Mouse (Mus musculus): ENCODE results near the gene Tox3.

Gene Tox3

DNA sequence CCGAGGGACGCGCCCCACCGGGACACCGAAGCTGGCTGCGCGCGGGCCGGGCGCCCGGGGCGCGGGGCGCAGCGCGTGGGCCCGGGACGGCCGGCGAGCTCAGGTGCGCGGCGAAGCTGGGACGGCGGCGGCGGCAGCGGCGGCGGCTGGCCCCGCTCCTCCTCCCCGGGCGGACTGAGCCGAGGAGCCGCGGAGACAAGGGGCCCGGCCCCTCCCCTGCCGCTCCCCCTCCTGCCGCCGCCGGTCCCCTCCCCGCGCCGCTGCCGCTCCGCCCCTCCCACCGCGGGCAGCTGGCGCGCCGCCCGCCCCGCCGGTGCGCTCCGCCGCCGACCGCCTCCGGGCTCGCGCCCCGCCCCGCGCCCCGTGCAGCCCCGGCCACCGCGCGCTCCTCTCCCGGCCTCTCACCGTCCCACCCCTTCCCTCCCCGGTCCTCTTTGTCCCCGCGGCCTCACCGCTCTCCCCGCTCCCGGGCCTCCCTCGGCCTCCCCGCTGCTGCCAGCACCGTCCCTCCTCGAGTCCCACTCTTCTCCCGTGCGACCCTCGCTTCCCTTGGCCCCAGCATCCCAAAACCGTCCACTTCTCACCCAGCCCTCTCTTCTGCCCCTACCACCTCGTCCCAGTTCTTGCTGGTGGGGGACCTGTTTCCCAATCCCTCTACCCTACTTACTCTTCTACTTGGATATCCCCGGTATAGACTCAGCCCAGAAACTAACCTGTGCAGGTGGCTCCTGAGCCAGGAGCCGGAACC, at the start of gene Tox3:
Gene Tox3 (minus strand): TSS at position 166 of the 748 bp plus-strand sequence.
- peak; percentile 55 to 77 for DNase-seq

DNA sequence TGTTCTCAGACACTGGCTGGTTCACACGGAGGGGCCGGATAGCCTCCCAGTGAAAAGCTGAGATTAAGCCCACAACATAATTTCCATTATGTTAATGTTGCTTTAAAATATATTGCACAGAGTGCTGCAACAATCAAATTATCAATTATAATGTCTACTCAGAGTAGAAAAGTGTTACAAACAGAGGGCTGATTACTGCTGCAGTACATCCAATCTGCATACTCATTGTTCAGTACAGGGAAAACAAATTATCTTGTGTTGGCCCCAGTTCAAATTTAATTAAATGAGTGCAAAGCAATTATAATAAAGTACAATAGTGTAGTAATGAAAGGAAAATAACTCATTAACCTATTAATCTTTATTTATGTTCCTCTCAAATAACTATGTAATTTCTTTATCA, 44.5 kb upstream of the Tox3 start:
- no peak for DNase-seq

DNA sequence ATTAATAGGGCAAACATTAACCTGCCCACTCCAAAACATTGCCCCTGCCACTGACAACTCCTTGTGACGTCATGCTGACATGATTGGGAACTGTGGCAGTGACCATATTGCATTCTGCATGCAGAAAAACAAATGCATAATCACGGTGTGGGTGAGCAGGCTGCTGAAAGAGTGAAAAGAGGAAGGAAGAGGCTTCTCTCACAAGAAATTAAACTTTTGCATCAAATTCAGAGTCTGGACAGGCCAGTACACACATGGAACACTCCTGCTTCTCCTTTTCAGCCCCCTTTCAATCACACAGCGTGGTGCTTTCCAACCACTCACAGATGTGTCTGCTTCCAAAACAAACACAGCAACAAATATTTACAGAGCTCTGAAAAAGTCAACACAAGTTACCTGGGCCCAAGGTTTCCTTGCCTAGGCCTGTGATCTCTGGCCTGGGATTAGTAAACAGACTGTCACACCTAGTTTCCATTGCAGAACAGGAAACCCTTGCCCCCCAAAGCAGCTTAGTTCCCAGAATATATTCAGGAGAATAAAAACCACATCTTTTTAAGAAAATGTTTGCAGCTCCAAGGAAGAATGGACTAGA, 43.4 kb upstream of the Tox3 start:
- no peak for DNase-seq

DNA sequence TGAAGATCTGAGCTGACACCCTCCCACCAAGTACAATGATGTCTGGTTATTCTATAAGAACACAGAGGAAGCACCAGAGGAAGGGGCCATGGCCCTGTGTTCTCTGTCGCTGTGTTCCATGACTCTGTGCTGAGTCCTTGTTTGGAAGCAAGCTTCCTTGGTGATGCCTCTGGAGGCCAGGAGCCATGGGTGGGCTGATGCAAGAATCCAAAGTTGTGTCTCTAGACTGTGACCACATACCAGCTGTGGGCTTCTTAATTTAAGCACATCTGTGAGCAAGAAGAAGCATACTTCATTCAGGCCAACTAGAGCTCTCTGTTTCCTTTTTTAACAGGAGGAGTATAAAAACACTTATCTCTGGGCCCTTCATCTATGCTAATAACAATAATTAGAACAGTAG, 42.7 kb upstream of the Tox3 start:
- no peak for DNase-seq

DNA sequence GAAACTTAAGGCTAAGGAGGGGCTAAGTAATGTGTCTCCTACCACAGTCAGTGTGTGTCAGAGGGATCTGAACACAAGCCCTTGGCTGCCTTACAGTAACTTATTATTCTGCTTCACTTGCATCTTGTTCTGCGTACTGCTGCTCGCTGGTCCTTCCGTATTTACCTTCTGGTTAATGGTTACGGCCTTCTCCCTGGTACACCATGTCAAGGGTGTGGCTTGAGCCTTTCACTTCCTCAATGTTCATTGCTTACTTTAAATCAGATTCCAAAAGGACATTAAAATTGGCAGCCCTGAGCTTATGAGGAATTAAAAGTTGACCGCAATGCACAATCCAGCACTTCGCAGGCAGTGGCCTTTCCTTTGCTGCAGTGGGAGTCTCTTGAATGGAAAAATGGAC, 30.9 kb upstream of the Tox3 start:
- no peak for DNase-seq

DNA sequence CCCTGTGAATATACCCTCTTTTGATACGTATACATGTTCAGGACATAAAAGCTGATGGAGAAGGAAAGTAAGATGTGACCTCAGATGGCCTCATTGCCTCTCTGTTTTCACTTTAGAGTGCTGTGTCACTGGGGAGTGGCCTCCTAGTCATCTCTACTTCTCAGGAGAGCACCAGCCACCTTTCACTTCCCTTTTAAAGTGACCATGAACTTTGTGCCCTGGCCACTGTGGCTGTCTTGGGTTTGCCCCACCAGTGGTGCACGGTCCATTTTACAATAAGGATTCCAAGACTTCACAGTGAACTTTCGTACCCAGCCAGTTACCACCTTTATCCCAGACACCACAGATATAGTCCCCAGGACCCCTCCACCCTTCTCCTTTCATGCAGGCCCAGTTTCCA, 29.9 kb upstream of the Tox3 start:
- DNase-seq, result no peak

DNA sequence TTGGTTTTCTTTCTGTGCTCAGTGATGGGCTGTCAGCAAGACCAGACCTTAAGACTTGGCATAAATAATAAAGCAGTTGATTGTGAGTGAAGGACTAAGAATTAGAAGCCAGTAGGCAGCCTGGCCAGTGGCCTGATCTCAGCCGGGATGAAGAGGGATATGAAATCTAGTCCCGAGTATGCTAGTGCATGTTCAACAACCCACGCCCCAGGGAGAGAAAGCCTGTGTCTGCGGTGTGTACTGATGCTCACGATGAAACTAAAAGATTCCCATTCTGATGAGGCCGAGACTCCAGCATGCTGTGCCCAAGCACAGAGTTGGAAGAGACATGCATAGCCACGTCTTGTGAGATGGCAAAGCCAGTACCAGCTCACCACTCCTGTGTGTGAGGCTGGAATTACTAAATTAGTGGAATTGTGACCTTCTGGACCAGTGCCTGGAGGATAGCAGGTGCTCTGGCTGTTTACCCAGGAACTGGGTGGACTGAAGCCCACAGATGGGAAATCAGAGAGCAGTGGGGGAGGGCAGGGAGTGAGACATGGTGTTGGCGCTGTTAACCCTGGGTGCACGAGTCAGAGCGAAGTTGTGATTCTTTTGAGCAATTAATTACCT, 23.6 kb upstream of the Tox3 start:
- DNase-seq, result no peak

DNA sequence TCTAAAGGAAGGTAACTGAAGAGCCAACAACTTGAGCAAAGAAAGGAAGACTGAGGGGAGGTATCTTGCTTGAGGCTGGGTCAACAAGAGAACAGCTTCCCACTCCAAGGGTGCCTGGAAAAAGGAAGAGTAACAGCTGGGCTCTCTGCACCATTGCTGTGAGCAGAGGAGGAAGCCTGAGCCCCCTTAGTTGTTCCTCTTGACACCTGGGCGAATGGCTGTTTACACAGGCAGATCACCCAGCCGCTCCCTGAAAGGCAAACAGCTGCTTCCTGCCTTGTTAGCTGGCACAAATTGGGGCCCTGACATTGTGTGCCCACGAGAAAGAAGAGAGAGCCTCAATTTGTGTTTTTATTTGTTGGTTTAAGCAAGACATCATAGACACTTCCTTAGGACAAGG, 21.7 kb upstream of the Tox3 start:
- peak in 1 of 2 experiments; percentile 25 for DNase-seq

DNA sequence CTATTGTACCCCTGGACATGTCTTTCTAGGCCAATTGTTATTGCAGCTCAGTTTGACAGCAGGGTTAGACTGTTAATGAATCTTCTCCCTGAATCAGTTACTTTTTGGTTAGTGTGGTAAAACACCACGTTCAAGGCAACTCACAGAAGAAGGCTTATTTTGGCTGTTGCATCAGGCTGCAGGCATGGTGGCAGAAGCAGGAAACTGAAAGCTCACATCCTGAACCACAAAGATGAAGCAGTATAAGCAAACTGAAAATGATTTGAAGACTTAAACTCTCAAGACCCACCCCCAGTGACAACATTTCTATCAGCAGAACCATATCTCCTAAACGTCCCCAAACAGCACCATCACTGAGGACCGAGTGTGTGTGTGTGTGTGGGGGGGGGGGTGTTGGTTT, 8.6 kb upstream of the Tox3 start:
- DNase-seq, result no peak

DNA sequence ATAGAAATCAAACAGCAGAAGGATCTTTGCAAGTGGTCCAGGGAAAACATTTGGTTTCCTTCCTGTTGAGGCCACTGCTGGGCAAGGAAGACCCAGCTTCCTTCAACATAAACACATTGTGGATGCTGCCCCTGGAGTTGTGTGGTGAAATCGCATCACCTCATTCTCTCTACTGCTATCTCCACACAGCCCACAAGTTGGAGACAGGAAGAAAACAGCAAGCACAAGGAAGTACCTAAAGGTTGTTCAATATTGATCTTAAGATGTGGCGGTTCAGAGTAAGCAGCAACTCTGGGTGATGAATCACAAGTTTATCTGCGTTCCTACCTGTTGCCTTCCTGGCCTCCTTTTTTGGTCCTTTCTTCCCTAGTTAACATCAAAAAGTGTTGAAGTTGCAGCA, 6.6 kb upstream of the Tox3 start:
- no peak for DNase-seq

DNA sequence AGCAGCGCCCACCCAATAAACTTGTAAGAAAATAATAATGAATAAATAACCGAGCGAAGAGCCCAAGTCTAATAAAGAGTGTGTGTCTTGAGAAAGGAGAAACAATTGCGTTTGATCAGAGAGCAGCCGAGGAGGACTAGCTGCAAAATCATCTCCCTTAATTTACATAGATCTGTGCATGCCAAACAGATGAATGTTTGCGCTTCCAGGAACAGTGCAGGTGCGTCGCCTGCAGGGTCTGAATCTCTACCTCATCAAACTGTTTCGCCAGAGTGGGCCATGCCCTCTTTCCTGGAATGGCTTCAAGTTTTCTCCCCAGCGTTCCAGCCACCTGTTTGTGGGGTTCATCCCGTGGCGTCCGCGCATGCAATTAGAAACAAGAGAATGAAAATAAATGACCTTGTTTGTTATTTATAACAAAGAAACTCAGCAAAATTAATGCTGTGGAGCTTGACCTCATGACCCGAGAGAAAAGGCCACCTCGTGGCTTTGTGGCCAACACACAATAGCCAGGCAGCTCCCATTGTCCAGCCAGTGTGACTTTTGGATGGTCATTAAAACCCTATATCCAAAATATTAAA, 5.9 kb upstream of the Tox3 start:
- no peak for DNase-seq

DNA sequence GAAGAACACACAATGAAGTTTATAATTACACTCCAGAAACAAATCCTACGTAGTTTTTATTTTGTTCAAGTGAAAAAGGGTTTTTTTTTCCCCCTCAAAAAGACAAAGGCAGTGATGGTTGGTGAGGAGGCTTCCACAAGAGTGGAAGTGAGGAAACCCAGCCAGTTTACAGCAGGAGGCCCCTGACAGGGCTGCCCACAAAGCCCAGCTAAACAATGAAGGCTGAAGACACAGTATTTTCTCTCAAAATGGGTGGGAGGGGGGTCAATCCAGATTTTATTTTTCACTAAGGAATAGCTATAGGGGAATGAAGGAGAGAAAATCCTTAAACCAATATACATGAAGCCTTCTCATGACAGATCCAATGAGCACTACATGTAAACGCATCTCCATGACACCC, 5.4 kb upstream of the Tox3 start:
- no peak for DNase-seq

DNA sequence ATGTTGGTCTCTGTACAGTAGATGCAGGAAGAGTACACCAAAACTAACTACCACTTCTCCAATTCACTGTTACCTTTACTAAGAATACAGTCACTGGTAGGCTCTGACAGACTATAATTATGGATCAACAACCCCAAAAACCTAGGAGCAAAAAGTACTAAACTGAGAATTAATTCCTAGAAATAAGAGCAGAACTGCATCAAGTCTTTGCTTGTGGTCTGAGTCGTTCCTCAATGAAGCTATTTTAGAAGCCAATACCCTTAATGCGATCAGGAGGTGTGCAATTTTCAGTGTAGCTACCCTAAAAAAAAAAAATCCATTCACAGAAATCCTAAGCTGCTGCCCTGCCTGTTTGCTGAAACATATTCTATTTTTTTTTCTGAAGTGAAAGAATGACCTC, 4.8 kb upstream of the Tox3 start:
- no peak for DNase-seq

DNA sequence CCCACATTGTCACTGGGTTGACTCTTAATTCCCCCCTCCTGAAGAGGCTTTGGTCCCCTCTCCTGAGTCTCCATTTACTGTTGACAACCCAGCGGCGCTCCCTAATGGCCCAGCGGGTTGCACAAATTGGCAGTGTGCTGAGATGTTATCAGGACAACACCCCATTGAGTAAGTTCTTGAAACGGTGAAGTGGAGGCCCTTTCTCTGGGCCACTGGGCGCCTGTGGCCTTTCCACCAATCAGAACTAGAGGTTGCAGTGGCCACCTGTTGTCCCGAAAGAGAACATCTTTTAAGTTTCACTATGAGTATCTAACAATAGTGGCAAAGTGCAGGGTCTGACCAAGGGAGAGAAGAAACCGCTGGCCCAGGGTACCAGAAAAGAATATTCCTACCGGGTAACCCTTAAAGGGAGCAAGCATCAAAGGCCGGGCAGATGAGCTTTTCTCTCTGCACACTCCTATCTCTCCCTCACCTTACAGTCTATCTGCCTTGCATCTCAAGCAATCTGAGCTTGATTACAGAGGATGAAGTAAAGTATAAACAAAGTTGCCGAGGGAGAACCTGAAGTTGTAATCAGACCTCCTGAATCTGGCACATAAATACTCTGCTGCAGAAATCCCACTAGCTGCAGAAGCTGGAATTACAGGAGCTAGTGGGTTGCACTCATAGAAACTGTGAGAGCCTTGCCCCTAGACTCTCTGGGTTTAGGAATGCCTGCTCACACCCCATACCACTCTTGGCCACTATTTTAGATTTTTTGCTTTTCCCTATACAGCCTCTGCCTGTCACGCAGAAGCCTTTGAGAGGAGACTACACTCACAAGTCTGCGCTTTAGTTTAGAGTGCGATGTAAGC, 1.8 kb upstream of the Tox3 start:
- peak; percentile 54 to 71 for DNase-seq

DNA sequence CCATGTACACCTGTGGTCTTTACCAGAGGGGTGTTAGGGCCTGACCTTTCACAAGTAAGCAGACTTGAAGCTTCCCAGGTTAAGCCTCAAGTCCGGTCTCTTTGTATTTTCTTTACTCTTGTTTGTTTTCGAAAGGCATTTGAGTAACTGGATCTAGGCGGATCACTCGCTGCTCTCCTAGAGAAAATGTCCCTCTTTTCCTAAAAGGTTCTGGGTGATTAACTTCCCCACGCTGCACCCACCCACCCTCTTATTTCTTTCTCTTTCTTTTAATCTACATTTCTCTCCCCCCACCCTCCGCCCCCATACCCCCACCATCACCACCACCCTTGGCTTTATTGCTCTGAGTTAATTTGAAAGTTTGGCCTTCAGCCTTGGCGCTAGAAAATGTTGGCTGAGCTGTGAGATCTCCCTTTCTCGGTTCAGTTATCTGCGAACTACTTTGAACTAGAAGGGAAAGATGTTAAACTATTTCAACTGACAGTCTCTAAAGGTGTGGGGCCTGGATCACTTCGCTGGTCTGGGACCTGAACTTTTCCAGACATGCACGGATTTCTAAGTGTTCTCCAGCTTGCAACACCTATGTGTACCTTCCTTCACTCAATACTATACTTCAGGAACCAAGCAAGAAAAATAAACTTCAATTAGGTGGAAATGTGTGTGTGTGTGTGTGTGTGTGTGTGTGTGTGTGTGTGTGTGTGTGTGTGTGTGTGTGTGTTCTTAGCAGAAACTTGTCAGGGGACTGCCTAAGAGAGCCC, 962 bp upstream of the Tox3 start:
- DNase-seq, result no peak

DNA sequence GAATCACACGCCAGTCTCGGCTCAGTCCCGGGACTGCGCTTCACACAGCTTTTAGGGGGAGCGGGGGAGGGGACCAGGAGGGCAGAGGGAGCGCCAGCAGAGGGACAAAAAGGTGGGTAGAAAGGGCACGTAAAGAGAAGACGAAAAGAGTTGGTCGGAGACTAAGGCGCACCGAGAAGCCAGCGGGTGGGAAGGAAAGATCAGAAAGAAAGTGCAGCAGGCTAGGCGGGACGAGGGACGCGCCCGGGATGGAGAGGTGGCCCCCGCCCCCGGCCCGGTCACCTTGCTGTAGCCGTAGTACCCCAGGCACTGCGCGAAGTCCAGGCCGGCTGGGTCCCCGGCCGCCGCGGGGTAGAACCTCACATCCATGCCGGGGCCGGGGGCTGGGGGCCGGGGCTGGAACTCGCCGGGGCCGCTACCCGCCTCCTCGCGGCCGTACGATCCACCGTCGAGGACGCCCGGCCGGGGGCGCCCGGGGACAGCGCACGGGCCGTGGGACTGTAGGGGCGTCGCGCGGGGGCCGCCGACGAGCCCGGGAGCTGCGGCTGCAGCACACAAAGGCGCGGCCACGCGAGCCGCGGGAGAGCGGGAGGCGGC, 464 bp downstream of the Tox3 start:
- peak; percentile 24 to 67 for DNase-seq

DNA sequence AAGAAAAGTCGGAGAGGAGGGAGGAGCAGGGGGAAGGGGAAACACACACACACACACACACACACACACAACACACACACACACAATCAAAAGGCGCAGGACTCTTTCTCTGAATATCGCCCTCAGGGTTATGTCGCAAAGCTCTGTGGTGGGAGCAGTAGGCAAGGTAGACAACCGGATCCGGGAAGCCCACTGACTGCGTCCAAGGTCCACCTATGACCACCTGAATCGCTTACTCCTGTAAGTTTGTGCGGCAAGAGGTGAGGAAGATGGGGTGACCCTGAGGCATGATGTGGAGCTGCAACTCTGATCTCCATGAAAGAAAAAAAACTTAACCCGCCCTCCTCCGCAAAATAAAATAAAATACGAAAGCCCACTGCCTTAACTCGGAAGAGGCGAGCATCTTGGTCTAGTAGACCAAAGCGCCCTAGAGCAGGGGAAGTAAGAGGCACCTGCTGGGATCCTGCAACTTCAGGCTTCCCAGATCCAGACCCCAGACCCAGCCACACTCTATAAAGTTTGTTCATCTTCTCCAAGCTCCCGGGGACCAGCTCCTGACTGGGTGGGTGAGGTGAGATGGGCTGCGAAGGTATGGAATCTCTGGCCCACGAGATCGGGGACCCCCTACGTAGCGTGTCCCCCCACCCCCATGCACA, 1.1 kb downstream of the Tox3 start:
- DNase-seq, result peak in 1 of 2 experiments; percentile 24

DNA sequence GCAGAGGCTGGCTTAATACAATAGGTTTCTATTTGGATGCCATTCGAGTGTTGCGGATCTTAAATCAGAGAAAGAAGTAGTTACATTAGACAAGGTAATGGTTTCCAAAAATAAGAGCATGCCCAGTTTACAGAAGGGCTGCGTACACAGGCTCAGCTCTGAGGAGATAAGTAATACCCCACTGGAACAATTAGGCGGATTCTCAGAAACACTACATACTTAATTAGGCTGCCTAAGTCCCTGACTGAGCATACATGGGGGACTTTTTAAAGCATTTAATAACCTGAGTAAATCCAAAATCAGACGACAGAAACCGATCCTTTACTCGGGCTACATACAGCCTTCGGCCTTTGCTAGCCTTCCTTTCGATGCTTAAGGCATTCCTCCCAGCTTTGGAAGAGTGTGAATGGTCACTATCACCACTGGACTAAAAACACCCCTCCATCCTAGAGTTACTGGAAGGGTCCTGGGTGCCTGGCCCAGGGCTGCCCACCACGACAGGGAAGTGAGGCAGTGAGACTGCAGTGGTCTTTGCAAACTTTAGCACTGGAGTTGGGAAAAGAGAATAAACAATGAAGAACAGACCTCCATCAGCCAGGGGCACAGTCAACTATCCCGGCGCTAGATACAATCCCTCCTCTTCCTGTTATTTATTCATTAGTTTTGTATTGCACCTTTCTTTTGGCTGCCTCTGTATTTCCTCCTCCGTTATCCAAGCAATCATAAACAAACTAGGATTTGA, 1.8 kb downstream of the Tox3 start:
- DNase-seq, result no peak

DNA sequence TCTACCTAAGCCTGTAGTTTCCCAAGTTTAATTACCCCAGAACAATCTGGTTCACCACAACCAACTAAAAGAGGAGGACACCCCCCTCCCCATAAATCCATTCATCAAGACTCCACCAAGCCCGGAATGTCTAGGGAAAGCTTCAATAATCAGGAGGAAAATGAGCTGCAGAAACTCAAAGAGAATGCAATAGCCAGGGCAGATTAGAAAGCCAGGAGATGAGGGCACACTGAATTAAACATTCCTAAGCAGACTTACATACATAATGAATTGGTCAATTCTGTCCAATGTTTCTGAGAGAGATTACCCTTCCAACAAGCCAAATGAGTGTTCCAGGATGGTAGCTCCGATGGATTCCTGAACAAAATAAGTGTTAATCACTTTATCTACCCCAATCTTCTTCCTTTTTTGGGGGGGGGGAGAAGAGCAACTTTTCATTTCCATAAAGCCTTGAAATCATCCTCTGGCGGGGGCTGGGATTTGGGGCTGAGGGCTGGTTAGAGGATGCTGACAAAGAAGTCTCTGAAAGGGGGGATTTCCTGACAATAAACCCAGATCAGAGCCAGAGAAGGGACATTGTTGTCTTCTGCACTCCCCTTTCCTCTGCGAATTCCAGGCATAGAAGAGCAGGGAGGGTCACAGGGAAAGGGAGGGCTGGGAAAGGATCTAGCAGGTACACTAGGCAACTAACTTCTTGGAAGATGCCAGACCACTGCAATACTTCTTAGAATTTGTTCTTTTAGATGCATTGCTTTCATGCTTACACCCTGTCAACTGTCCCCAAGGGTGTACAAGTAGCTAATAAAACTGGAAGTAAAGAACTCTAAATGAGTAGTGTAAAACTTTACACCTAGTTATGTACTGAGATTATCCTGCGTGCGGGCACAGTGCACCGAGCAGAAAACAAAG, 17.5 kb downstream of the Tox3 start:
- no peak for DNase-seq

DNA sequence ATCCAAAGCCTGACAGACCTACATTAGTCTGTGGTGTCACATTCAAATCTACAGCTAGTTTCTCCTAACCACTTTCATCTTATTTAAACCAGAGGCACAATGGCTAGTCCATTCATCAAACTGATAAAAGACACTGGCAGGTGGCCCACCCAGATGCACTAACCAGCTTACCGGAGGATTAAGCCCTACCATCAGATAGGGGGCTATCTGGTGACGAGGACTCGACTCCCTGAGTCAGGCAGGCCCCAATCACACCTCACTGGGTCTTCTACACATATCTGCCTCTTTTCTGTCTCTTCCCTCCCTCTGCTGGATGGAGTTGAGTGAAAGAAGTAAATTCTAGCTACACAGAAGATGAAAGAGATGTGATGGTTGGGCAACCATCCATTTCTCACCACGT, 24.3 kb downstream of the Tox3 start:
- DNase-seq, result no peak
